Mouse (Mus musculus) neutrophil, adult 59 days (primary cell): ENCODE measurements around the gene Spryd7. TPM values are rescaled to one million over a fixed set of nuclear protein-coding genes. Genes with fewer than 3 reads are reported as not detected.

Experiments used
- total RNA-seq, 2 experiments: library from RNA; stranded (reverse); gene quantifications; 1 replicate in 1 of 2; 2 replicates in 1 of 2; pipeline ENCODE4 v1.2.4; 2023

Gene Spryd7
- total RNA-seq: 1 to 10 TPM; 1.4 to 2.8 TPM

DNA sequence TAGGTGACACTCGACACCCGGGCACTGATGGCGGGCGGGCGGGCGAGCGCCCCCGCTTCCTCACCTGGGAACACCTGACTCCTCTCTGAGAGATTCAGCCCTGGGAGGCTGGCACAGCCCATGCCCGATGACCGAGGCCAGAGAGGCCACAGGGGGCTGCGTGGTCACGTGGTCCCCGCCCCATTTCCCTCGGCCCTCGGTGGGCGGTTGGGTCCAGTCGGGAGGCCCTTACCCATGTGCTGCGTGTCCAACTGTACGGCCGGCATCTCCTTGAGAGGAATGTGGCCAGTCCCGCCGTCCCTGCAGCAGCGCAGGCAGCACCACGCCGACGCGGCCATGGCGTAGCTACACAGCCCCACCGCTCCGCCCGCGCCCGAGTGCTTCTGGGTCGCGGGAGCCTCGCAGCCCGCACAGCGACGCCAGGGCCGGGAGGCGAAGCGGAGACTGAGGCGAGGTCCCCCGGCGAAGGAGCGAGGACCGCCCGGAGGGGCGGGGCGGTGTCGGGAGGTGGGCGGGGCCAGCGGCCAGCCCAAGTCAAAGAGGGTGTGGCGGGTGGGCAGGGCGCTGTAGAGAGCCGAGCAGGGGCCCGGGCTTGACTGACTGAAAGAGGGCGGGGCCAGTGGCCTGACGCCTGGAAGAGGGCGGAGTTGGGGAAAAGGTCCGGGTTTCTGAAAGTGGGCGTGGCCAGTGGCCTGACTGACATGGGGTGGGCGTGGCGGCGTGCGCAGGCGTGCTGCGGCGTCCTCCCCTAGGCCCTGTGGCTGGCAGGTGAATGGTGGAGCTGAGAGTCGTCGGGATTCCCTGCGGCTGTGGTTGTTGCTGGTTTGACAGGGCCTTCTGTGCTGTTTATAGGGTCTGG is at the start of gene Spryd7:
Gene Spryd7 (minus strand): TSS at position 598 of the 859 bp plus-strand sequence.

DNA sequence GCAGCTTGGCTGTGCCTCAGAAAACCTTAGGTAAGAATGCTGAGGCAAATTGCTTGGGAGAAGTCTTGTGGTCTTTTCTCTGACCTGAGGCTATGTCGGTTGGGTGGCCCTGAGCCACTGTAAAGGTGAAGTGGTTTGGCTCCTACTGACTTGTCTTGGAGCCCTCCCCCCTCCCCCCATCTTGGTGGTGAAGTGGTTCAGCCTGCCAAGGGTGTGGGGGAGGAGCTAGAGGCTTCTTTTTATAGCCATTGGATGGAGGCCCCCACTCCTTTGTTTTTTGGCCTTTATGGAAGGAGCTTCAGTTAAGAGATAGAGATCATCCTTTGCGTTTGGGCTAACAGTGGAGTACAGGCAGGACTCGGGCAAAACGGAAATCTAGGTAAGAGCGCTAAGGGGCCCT is 41.3 kb upstream of the Spryd7 start, which contains the start of gene Trim13:
Gene Trim13 (plus strand): TSS at position 280 of the 400 bp plus-strand sequence.

Other genes with a start within 250 kb of the Spryd7 start
- 10 to 100 TPM; 70.7 to 80.4 TPM for gene Arl11, start 247.1 kb downstream of the Spryd7 start, total RNA-seq
- under 1 TPM; 0.51 to 0.71 TPM for gene Ebpl, start 196.4 kb downstream of the Spryd7 start, total RNA-seq
- 10 to 100 TPM; 16.2 to 17.9 TPM for gene Kpna3, start 117.0 kb downstream of the Spryd7 start, total RNA-seq
- gene Trim13, start 41.4 kb upstream of the Spryd7 start, total RNA-seq: 1 to 10 TPM; 2.9 to 3.3 TPM
- gene Kcnrg, start 50.6 kb upstream of the Spryd7 start, total RNA-seq: not detected